Mouse (Mus musculus) forebrain, embryonic 13.5 days (tissue): ENCODE results near the gene Dtnb. TPM values are rescaled to one million over a fixed set of nuclear protein-coding genes. Genes with fewer than 3 reads are reported as not detected.

Source experiments
- ATAC-seq: fragments of 200-750 bp; cut with Nextera tagmentation; 2 replicates; pipeline ENCODE4 v1.8.0; 2017
- H3K27ac ChIP-seq: fragments of 300-500 bp; sonication (generic); 2 replicates; pipeline ENCODE4 v1.5.1; 2015; ENCODE audit warnings: inconsistent platforms, mild to moderate bottlenecking, moderate library complexity
- H3K27me3 ChIP-seq: fragments of 300-500 bp; sonication (generic); 2 replicates; pipeline ENCODE4 v1.6.1; 2015; ENCODE audit warnings: mild to moderate bottlenecking, inconsistent platforms
- H3K36me3 ChIP-seq: fragments of 300-500 bp; sonication (generic); 2 replicates; pipeline ENCODE4 v1.6.1; 2015; ENCODE audit warnings: mild to moderate bottlenecking, inconsistent platforms; ENCODE audit not compliant: poor library complexity, severe bottlenecking
- H3K4me1 ChIP-seq: fragments of 300-500 bp; sonication (generic); 2 replicates; pipeline ENCODE4 v1.6.1; 2015; ENCODE audit warnings: inconsistent platforms
- H3K4me2 ChIP-seq: fragments of 300-500 bp; sonication (generic); 2 replicates; pipeline ENCODE4 v1.6.1; 2015; ENCODE audit warnings: inconsistent platforms, mild to moderate bottlenecking, moderate library complexity
- H3K4me3 ChIP-seq: fragments of 300-500 bp; sonication (generic); 2 replicates; pipeline ENCODE4 v1.5.1; 2015; ENCODE audit warnings: mild to moderate bottlenecking, inconsistent platforms
- H3K9ac ChIP-seq: fragments of 300-500 bp; sonication (generic); 2 replicates; pipeline ENCODE4 v1.6.1; 2015; ENCODE audit warnings: mild to moderate bottlenecking, inconsistent platforms
- H3K9me3 ChIP-seq: fragments of 300-500 bp; sonication (generic); replicated peaks from 2 replicates; pipeline ENCODE4 v1.6.1; 2016; ENCODE audit warnings: inconsistent platforms
- WGBS: fragments of 180-500 bp; shearing (Covaris S2); methylation state at CpG from one replicate; pipeline ENCODE4 v1.1.7; 2015; 5-methylcytosine and 5-hydroxymethylcytosine counted together
- polyA plus RNA-seq: library from polyadenylated mRNA; unstranded; fragments of >200 nt; fragmentation: Nextera tagmentation; extraction: Ambion mirVana; gene quantifications from 2 replicates; pipeline ENCODE4 v1.2.1, GENCODE M21; 2015

The Dtnb gene
- polyA plus RNA-seq, 1 experiment from 2014 or later, result 29.8 TPM

- H3K27ac ChIP-seq, result no peak overlapping the region
- H3K36me3 ChIP-seq, result 0 out of 2 replicates have a peak, but pooled peaks cover 4% of the 10 kb centered on the region
- no peaks in the 10 kb centered on the region for H3K27me3 ChIP-seq
- no peak overlapping the region for H3K4me3 ChIP-seq
- 81% methylated on average over 3 of the region's 3 CpGs for WGBS
- ATAC-seq, result no peak
- H3K9me3 ChIP-seq, result no peaks in the 10 kb centered on the region
- no peak overlapping the region for H3K4me2 ChIP-seq
- H3K9ac ChIP-seq, result no peak overlapping the region
- H3K4me1 ChIP-seq, result peaks cover 8% of the 10 kb centered on the region; the same call in 1 of the 2 replicates
Observed at GRCm38 (mm10) chr12:3740705-3741081, 168.5 kb downstream of the Dtnb start.

GRCm38 (mm10) chr12:3745432-3746105, 173.4 kb downstream of the Dtnb start:
- no peak overlapping the region for H3K27ac ChIP-seq
- no peak overlapping the region for H3K4me3 ChIP-seq
- H3K9ac ChIP-seq, result no peak overlapping the region
- no peaks in the 10 kb centered on the region for H3K4me1 ChIP-seq
- WGBS, result 79% methylated on average over 7 of the region's 7 CpGs
- H3K36me3 ChIP-seq, result no peaks in the 10 kb centered on the region
- no peak for ATAC-seq
- H3K9me3 ChIP-seq, result no peaks in the 10 kb centered on the region
- H3K4me2 ChIP-seq, result no peak overlapping the region
- H3K27me3 ChIP-seq, result no peaks in the 10 kb centered on the region

- no peak overlapping the region for H3K4me3 ChIP-seq
- no peak overlapping the region for H3K4me2 ChIP-seq
- H3K9me3 ChIP-seq, result no peaks in the 10 kb centered on the region
- no peak overlapping the region for H3K9ac ChIP-seq
- no peaks in the 10 kb centered on the region for H3K4me1 ChIP-seq
- ATAC-seq, result no peak
- 94% methylated on average over 3 of the region's 3 CpGs for WGBS
- H3K27ac ChIP-seq, result no peak overlapping the region
- no peaks in the 10 kb centered on the region for H3K36me3 ChIP-seq
- no peaks in the 10 kb centered on the region for H3K27me3 ChIP-seq
Observed at GRCm38 (mm10) chr12:3746369-3746768, 174.2 kb downstream of the Dtnb start.

GRCm38 (mm10) chr12:3747583-3747982, 175.4 kb downstream of the Dtnb start:
- no peak for ATAC-seq
- Histone ChIP-seq H3K27me3 (no peaks in the 10 kb centered on the region), H3K27ac (no peak overlapping the region), H3K9ac (no peak overlapping the region), H3K4me2 (no peak overlapping the region), H3K4me1 (no peaks in the 10 kb centered on the region), H3K9me3 (no peaks in the 10 kb centered on the region), H3K4me3 (no peak overlapping the region), H3K36me3 (peaks cover 9% of the 10 kb centered on the region)
- WGBS, result 91% methylated on average over 4 of the region's 4 CpGs

GRCm38 (mm10) chr12:3755522-3755921, 183.3 kb downstream of the Dtnb start:
- no peaks in the 10 kb centered on the region for H3K4me1 ChIP-seq
- peaks cover 20% of the 10 kb centered on the region for H3K36me3 ChIP-seq
- no peaks in the 10 kb centered on the region for H3K9me3 ChIP-seq
- H3K27me3 ChIP-seq, result no peaks in the 10 kb centered on the region
- no peak overlapping the region for H3K4me2 ChIP-seq
- WGBS, result 96% methylated on average over 6 of the region's 6 CpGs
- H3K27ac ChIP-seq, result no peak overlapping the region
- no peak overlapping the region for H3K4me3 ChIP-seq
- no peak for ATAC-seq
- H3K9ac ChIP-seq, result no peak overlapping the region

- Histone ChIP-seq H3K27ac (no peak overlapping the region), H3K9ac (no peak overlapping the region), H3K4me2 (no peak overlapping the region), H3K4me1 (peaks cover 3% of the 10 kb centered on the region), H3K4me3 (no peak overlapping the region), H3K36me3 (peaks cover 20% of the 10 kb centered on the region), H3K27me3 (no peaks in the 10 kb centered on the region), H3K9me3 (no peaks in the 10 kb centered on the region)
- 95% methylated on average over 3 of the region's 3 CpGs for whole genome bisulfite sequencing
- ATAC-seq, result no peak
Observed at GRCm38 (mm10) chr12:3756216-3756615, 184.0 kb downstream of the Dtnb start.

GRCm38 (mm10) chr12:3758127-3758526, 185.9 kb downstream of the Dtnb start:
- Histone ChIP-seq H3K4me2 (no peak overlapping the region), H3K4me3 (no peak overlapping the region), H3K27ac (no peak overlapping the region), H3K27me3 (no peaks in the 10 kb centered on the region), H3K4me1 (peaks cover 5% of the 10 kb centered on the region), H3K9ac (no peak overlapping the region), H3K9me3 (no peaks in the 10 kb centered on the region), H3K36me3 (peaks cover 9% of the 10 kb centered on the region; the same call in 1 of the 2 replicates)
- 82% methylated on average over 3 of the region's 3 CpGs for WGBS
- no peak for ATAC-seq

GRCm38 (mm10) chr12:3759419-3759818, 187.2 kb downstream of the Dtnb start:
- H3K9ac ChIP-seq, result no peak overlapping the region
- no peak overlapping the region for H3K4me2 ChIP-seq
- ATAC-seq, result no peak
- H3K4me1 ChIP-seq, result peaks cover 5% of the 10 kb centered on the region
- H3K9me3 ChIP-seq, result no peaks in the 10 kb centered on the region
- H3K4me3 ChIP-seq, result no peak overlapping the region
- H3K36me3 ChIP-seq, result no peaks in the 10 kb centered on the region
- 67% methylated on average over 4 of the region's 4 CpGs for WGBS
- H3K27me3 ChIP-seq, result no peaks in the 10 kb centered on the region
- no peak overlapping the region for H3K27ac ChIP-seq

GRCm38 (mm10) chr12:3760876-3761590, 188.9 kb downstream of the Dtnb start:
- ATAC-seq, result peak; percentile 43
- 56% methylated on average over 4 of the region's 4 CpGs for WGBS

GRCm38 (mm10) chr12:3761591-3762295, 189.6 kb downstream of the Dtnb start:
- no peak overlapping the region for H3K9ac ChIP-seq
- no peak overlapping the region for H3K27ac ChIP-seq
- H3K4me3 ChIP-seq, result no peak overlapping the region
- H3K4me2 ChIP-seq, result no peak overlapping the region
- no peaks in the 10 kb centered on the region for H3K36me3 ChIP-seq
- WGBS, result 66% methylated on average over 6 of the region's 6 CpGs
- no peaks in the 10 kb centered on the region for H3K27me3 ChIP-seq
- ATAC-seq, result peak; percentile 41; the same call in 1 of the 2 replicates
- H3K9me3 ChIP-seq, result no peaks in the 10 kb centered on the region
- H3K4me1 ChIP-seq, result peaks cover 5% of the 10 kb centered on the region

More at GRCm38 (mm10) chr12:3760876-3761590, 188.9 kb downstream of the Dtnb start:
- H3K4me3 ChIP-seq, result no peak overlapping the region
- H3K27me3 ChIP-seq, result no peaks in the 10 kb centered on the region
- no peak overlapping the region for H3K9ac ChIP-seq
- H3K4me2 ChIP-seq, result no peak overlapping the region
- H3K9me3 ChIP-seq, result no peaks in the 10 kb centered on the region
- no peaks in the 10 kb centered on the region for H3K36me3 ChIP-seq
- 0 out of 2 replicates have a peak overlapping the region, but pooled peaks have one; percentile 11 for H3K27ac ChIP-seq
- peaks cover 5% of the 10 kb centered on the region for H3K4me1 ChIP-seq

- ATAC-seq, result no peak
- Histone ChIP-seq H3K4me1 (peaks cover 5% of the 10 kb centered on the region), H3K36me3 (no peaks in the 10 kb centered on the region), H3K27me3 (no peaks in the 10 kb centered on the region), H3K9me3 (no peaks in the 10 kb centered on the region), H3K4me2 (no peak overlapping the region), H3K4me3 (no peak overlapping the region), H3K27ac (no peak overlapping the region), H3K9ac (no peak overlapping the region)
- WGBS, result 89% methylated on average over 3 of the region's 3 CpGs
Observed at GRCm38 (mm10) chr12:3764191-3764804, 192.1 kb downstream of the Dtnb start.

GRCm38 (mm10) chr12:3767360-3767759, 195.2 kb downstream of the Dtnb start:
- no peaks in the 10 kb centered on the region for H3K27me3 ChIP-seq
- H3K36me3 ChIP-seq, result no peaks in the 10 kb centered on the region
- no peaks in the 10 kb centered on the region for H3K9me3 ChIP-seq
- no peak overlapping the region for H3K27ac ChIP-seq
- no peak for ATAC-seq
- 43% methylated on average over 8 of the region's 8 CpGs for WGBS
- H3K4me3 ChIP-seq, result no peak overlapping the region
- no peak overlapping the region for H3K4me2 ChIP-seq
- no peak overlapping the region for H3K9ac ChIP-seq
- H3K4me1 ChIP-seq, result no peaks in the 10 kb centered on the region
